Mouse (Mus musculus): ENCODE results near the gene Ttc23. TPM values are rescaled to one million over a fixed set of nuclear protein-coding genes. Genes with fewer than 3 reads are reported as not detected.

The Ttc23 gene
- total and polyA plus RNA-seq, 3 experiments = 0.42 to 4.8 TPM; not detected in 1

DNA sequence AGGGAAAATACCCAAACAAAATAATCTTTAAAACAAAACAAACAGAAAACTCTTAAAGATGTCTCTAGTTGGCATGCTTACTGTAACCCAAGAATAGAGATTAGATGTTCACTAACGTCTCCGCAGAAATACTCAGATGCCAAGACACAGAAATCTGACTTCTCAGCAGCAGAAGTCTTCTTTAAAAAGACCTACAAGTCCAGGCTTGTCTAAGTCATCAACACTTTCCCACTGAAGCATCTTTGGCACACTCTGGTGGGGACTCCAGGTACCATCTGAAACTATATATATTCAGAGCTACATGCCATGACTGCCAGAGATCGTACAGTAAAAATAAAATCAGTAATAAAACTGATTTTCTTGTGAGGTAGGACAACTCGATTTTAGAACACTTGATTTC lies 27.4 kb upstream of the Ttc23 start:
- H3K36me3 ChIP-seq (ENCODE audit: control insufficient read depth in 1 of 2, insufficient read depth in 2 of 2, low read length in 2 of 2) = no peaks in the 10 kb centered on the region
- H3K9me3 ChIP-seq (replicated peaks; ENCODE audit: insufficient read depth, low read length) = no peaks in the 10 kb centered on the region
- no peaks in the 10 kb centered on the region for H3K27me3 ChIP-seq (ENCODE audit: control insufficient read depth in 1 of 2, insufficient read depth in 2 of 2, low read length in 2 of 2)
- TF ChIP-seq RAD21 (IDR thresholded peaks at IDR 0.05; ENCODE audit: low read depth, low read length) (peak; percentile 33), NRF1 (IDR thresholded peaks at IDR 0.05; ENCODE audit: insufficient read depth, low read depth, low read length, poor library complexity, severe bottlenecking) (no peak), SMC3 (IDR thresholded peaks at IDR 0.05; ENCODE audit: low read depth, low read length) (peak; percentile 39), CTCF (IDR thresholded peaks at IDR 0.05 in 2 of 3, conservative IDR thresholded peaks at IDR 0.05 in 1 of 3; ENCODE audit: control insufficient read depth in 1 of 3, insufficient read depth in 1 of 3, low read depth in 2 of 3, low read length in 3 of 3, poor library complexity in 1 of 3, severe bottlenecking in 1 of 3) (peak in 1 of 3 experiments; percentile 21; a peak in 1 of 6 replicates)
- no peak overlapping the region for H3K27ac ChIP-seq (ENCODE audit: control insufficient read depth, low read depth, low read length)
- no peak overlapping the region for H3K9ac ChIP-seq (ENCODE audit: control insufficient read depth, low read depth, low read length, poor library complexity, severe bottlenecking)
- H3K4me3 ChIP-seq (ENCODE audit: control insufficient read depth in 1 of 2, insufficient read depth in 1 of 2, low read depth in 2 of 2, low read length in 2 of 2) = no peak overlapping the region
- no peaks in the 10 kb centered on the region for H3K4me1 ChIP-seq (ENCODE audit: control insufficient read depth in 1 of 2, insufficient read depth in 2 of 2, low read length in 2 of 2)
- DNase-seq (ENCODE audit: low read depth, low spot score) = peak; percentile 11
- no peaks in the 10 kb centered on the region for H3K79me2 ChIP-seq (ENCODE audit: control insufficient read depth, insufficient read depth, low read length, poor library complexity)

DNA sequence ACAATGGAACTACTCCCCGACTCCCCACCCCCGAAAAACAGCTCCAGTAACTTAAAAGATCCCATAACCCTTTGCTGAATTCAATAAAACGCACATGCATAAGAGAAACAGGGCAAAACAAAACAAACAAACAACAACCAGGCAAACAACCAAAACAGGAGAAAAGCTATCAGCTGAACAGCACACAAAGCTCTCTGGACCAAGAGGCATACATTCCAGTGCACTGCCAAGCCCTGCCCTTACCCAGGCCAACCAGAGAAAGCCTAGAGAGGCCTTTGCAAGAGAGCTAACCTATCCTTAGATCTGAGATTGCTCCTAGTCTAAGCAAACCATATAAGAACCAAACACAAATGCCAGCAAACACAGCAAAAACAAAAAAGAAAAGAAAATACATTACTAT lies 25.1 kb upstream of the Ttc23 start:
- Histone ChIP-seq H3K27me3 (ENCODE audit: control insufficient read depth in 1 of 2, insufficient read depth in 2 of 2, low read length in 2 of 2) (no peaks in the 10 kb centered on the region), H3K9ac (ENCODE audit: control insufficient read depth, low read depth, low read length, poor library complexity, severe bottlenecking) (no peak overlapping the region), H3K9me3 (replicated peaks; ENCODE audit: insufficient read depth, low read length) (no peaks in the 10 kb centered on the region), H3K27ac (ENCODE audit: control insufficient read depth, low read depth, low read length) (no peak overlapping the region), H3K4me3 (ENCODE audit: control insufficient read depth in 1 of 2, insufficient read depth in 1 of 2, low read depth in 2 of 2, low read length in 2 of 2) (no peak overlapping the region), H3K4me1 (ENCODE audit: control insufficient read depth in 1 of 2, insufficient read depth in 2 of 2, low read length in 2 of 2) (no peaks in the 10 kb centered on the region), H3K79me2 (ENCODE audit: control insufficient read depth, insufficient read depth, low read length, poor library complexity) (no peaks in the 10 kb centered on the region), H3K36me3 (ENCODE audit: control insufficient read depth in 1 of 2, insufficient read depth in 2 of 2, low read length in 2 of 2) (no peaks in the 10 kb centered on the region)
- TF ChIP-seq KAT2A (conservative IDR thresholded peaks at IDR 0.05; ENCODE audit: low read depth, low read length) (no peak), E2F4 (IDR thresholded peaks at IDR 0.05; ENCODE audit: borderline replicate concordance, low read depth, low read length) (no peak), ZKSCAN1 (IDR thresholded peaks at IDR 0.05; ENCODE audit: low read depth, low read length) (no peak), SMC3 (IDR thresholded peaks at IDR 0.05; ENCODE audit: low read depth, low read length) (no peak), ZMIZ1 (IDR thresholded peaks at IDR 0.05; ENCODE audit: low read depth, low read length) (no peak), MYC (IDR thresholded peaks at IDR 0.05; ENCODE audit: low read depth, low read length) (no peak), GATA1 (IDR thresholded peaks at IDR 0.05; ENCODE audit: low read depth, low read length) (no peak), MAZ (IDR thresholded peaks at IDR 0.05; ENCODE audit: low read depth, low read length) (no peak), TCF12 (IDR thresholded peaks at IDR 0.05; ENCODE audit: low read depth, low read length) (no peak), MXI1 (IDR thresholded peaks at IDR 0.05; ENCODE audit: low read depth, low read length) (no peak), MAFK (IDR thresholded peaks at IDR 0.05; ENCODE audit: borderline replicate concordance, low read depth, low read length) (no peak)
- DNase-seq (ENCODE audit: low read depth, low spot score) = no peak

DNA sequence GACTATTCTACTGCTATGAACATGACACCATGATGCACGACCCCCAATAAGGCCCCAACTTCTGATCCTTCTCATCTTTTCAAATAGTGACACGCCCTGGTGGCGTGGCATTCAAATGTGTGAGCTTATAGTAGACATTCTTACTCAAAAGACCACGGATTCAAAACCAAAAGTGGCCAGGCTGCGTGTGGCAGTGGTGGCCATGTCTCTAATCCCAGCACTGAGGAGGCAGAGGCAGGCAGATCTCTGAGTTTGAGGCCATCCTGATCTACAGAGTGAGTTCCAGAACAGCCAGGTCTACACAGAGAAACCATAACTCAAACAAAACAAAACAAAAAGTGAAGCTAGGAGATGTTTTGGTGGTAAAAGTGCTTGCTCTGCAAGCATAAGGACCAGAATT lies 20.5 kb upstream of the Ttc23 start:
- Histone ChIP-seq H3K4me3 (ENCODE audit: control insufficient read depth in 1 of 2, insufficient read depth in 1 of 2, low read depth in 2 of 2, low read length in 2 of 2) (no peak overlapping the region), H3K9ac (ENCODE audit: control insufficient read depth, low read depth, low read length, poor library complexity, severe bottlenecking) (no peak overlapping the region), H3K9me3 (replicated peaks; ENCODE audit: insufficient read depth, low read length) (no peaks in the 10 kb centered on the region), H3K27ac (ENCODE audit: control insufficient read depth, low read depth, low read length) (no peak overlapping the region), H3K36me3 (ENCODE audit: control insufficient read depth in 1 of 2, insufficient read depth in 2 of 2, low read length in 2 of 2) (no peaks in the 10 kb centered on the region), H3K27me3 (ENCODE audit: control insufficient read depth in 1 of 2, insufficient read depth in 2 of 2, low read length in 2 of 2) (no peaks in the 10 kb centered on the region), H3K79me2 (ENCODE audit: control insufficient read depth, insufficient read depth, low read length, poor library complexity) (no peaks in the 10 kb centered on the region), H3K4me1 (ENCODE audit: control insufficient read depth in 1 of 2, insufficient read depth in 2 of 2, low read length in 2 of 2) (no peaks in the 10 kb centered on the region)
- no peak for DNase-seq (ENCODE audit: low read depth, low spot score)
- TF ChIP-seq ELF1 (IDR thresholded peaks at IDR 0.05; ENCODE audit: low read depth, low read length) (no peak), CHD2 (IDR thresholded peaks at IDR 0.05; ENCODE audit: low read length) (no peak), JUND (IDR thresholded peaks at IDR 0.05; ENCODE audit: low read depth, low read length) (no peak), POLR2AphosphoS2 (IDR thresholded peaks at IDR 0.05; ENCODE audit: low read length) (no peak), RAD21 (IDR thresholded peaks at IDR 0.05; ENCODE audit: low read depth, low read length) (no peak), E2F4 (IDR thresholded peaks at IDR 0.05; ENCODE audit: borderline replicate concordance, low read depth, low read length) (no peak), POLR2A (IDR thresholded peaks at IDR 0.05; ENCODE audit: control insufficient read depth in 1 of 2, insufficient read depth in 1 of 2, low read depth in 1 of 2, low read length in 2 of 2, poor library complexity in 1 of 2) (no peak), ZMIZ1 (IDR thresholded peaks at IDR 0.05; ENCODE audit: low read depth, low read length) (no peak), MXI1 (IDR thresholded peaks at IDR 0.05; ENCODE audit: low read depth, low read length) (no peak), ZC3H11A (IDR thresholded peaks at IDR 0.05; ENCODE audit: low read depth, low read length) (no peak), CHD1 (IDR thresholded peaks at IDR 0.05; ENCODE audit: low read depth, low read length) (no peak), MAFK (IDR thresholded peaks at IDR 0.05; ENCODE audit: borderline replicate concordance, low read depth, low read length) (no peak), USF2 (IDR thresholded peaks at IDR 0.05; ENCODE audit: borderline replicate concordance in 1 of 2, insufficient read depth in 1 of 2, low read depth in 1 of 2, low read length in 2 of 2) (no peak), ETS1 (IDR thresholded peaks at IDR 0.05; ENCODE audit: low read depth, low read length) (no peak), TBP (IDR thresholded peaks at IDR 0.05; ENCODE audit: low read depth, low read length) (no peak), MYC (IDR thresholded peaks at IDR 0.05; ENCODE audit: low read depth, low read length) (no peak), MAZ (IDR thresholded peaks at IDR 0.05; ENCODE audit: low read depth, low read length) (no peak), CTCF (IDR thresholded peaks at IDR 0.05 in 2 of 3, conservative IDR thresholded peaks at IDR 0.05 in 1 of 3; ENCODE audit: control insufficient read depth in 1 of 3, insufficient read depth in 1 of 3, low read depth in 2 of 3, low read length in 3 of 3, poor library complexity in 1 of 3, severe bottlenecking in 1 of 3) (no peak), SMC3 (IDR thresholded peaks at IDR 0.05; ENCODE audit: low read depth, low read length) (no peak)
